Mouse (Mus musculus) testis, adult 2 months (tissue): Measurements from ENCODE around the gene Nfu1. TPM values are rescaled to one million over a fixed set of nuclear protein-coding genes. Genes with fewer than 3 reads are reported as not detected.
"Not testable (repeated sequence)": the region's sequence is repeated elsewhere in the genome, so short reads cannot be mapped to it uniquely, and the experiment has no call there.

Experiments used
- H3K27ac ChIP-seq: fragments of 200-500 bp; 2 replicates; pipeline ENCODE4 v1.5.1; 2012; ENCODE audit warnings: low read depth, low read length; ENCODE audit not compliant: control insufficient read depth, insufficient read depth
- H3K27me3 ChIP-seq: fragments of 200-500 bp; 2 replicates; pipeline ENCODE4 v1.6.1; 2012; ENCODE audit warnings: mild to moderate bottlenecking, low read length, moderate library complexity; ENCODE audit not compliant: control insufficient read depth, insufficient read depth
- H3K36me3 ChIP-seq: fragments of 200-500 bp; 2 replicates; pipeline ENCODE4 v1.6.1; 2012; ENCODE audit warnings: mild to moderate bottlenecking, low read length; ENCODE audit not compliant: control insufficient read depth, insufficient read depth
- H3K4me1 ChIP-seq: fragments of 200-500 bp; 2 replicates; pipeline ENCODE4 v1.6.1; 2012; ENCODE audit warnings: low read length; ENCODE audit not compliant: control insufficient read depth, insufficient read depth
- H3K4me3 ChIP-seq: fragments of 200-500 bp; 2 replicates; pipeline ENCODE4 v1.5.1; 2012; ENCODE audit warnings: low read depth, mild to moderate bottlenecking, low read length, moderate library complexity, mixed read lengths; ENCODE audit not compliant: control insufficient read depth
- CTCF ChIP-seq: fragments of 200-500 bp; IDR thresholded peaks from 2 replicates; pipeline ENCODE4 v1.5.1; 2012; ENCODE audit warnings: low read depth, mild to moderate bottlenecking, inconsistent platforms, low read length, moderate library complexity; ENCODE audit not compliant: control insufficient read depth, insufficient read depth, insufficient replicate concordance
- POLR2A ChIP-seq: fragments of 200-500 bp; IDR thresholded peaks from 2 replicates; pipeline ENCODE4 v1.6.1; 2012; ENCODE audit warnings: low read depth, mild to moderate bottlenecking, inconsistent platforms, low read length, moderate library complexity; ENCODE audit not compliant: control insufficient read depth
- polyA plus RNA-seq: library from polyadenylated mRNA; depleted of rRNA; stranded (reverse); fragments of >200 nt; gene quantifications from 2 replicates; pipeline ENCODE4 v1.2.3, GENCODE M21; 2012

Nfu1 gene
- polyA plus RNA-seq, 1 experiment: 119 TPM

GRCm38 (mm10) chr6:87040971-87041370 lies 31.9 kb downstream of the Nfu1 start:
- TF ChIP-seq POLR2A (no peak), CTCF (no peak)
- Histone ChIP-seq H3K4me3 (peak overlapping the region; percentile 76), H3K27ac (peak overlapping the region; percentile 36), H3K36me3 (no peaks in the 10 kb centered on the region), H3K27me3 (no peaks in the 10 kb centered on the region), H3K4me1 (peaks cover 6% of the 10 kb centered on the region; the same call in 1 of the 2 replicates)

- Histone ChIP-seq H3K36me3 (no peaks in the 10 kb centered on the region), H3K27me3 (no peaks in the 10 kb centered on the region), H3K4me1 (peaks cover 6% of the 10 kb centered on the region; the same call in 1 of the 2 replicates), H3K4me3 (peak overlapping the region; percentile 96), H3K27ac (peak overlapping the region; percentile 36)
- TF ChIP-seq POLR2A (no peak), CTCF (no peak)
Observed at GRCm38 (mm10) chr6:87041431-87041830, 32.4 kb downstream of the Nfu1 start.

GRCm38 (mm10) chr6:87042004-87042336 lies 32.9 kb downstream of the Nfu1 start:
- peaks cover 6% of the 10 kb centered on the region; the same call in 1 of the 2 replicates for H3K4me1 ChIP-seq
- TF ChIP-seq CTCF (no peak), POLR2A (no peak)
- peak overlapping the region; percentile 98 for H3K27ac ChIP-seq
- H3K4me3 ChIP-seq: peak overlapping the region; percentile 96
- no peaks in the 10 kb centered on the region for H3K27me3 ChIP-seq
- no peaks in the 10 kb centered on the region for H3K36me3 ChIP-seq

GRCm38 (mm10) chr6:87042337-87043130 lies 33.5 kb downstream of the Nfu1 start, which contains the start of gene Gfpt1:
TSS of gene Gfpt1 (plus strand) at chr6:87042846.
- Histone ChIP-seq H3K27ac (peak within 1 kb of the TSS; percentile 98), H3K36me3 (no peaks in the 10 kb centered on the region)

GRCm38 (mm10) chr6:87043131-87043516 lies 34.1 kb downstream of the Nfu1 start:
- peaks cover 6% of the 10 kb centered on the region; the same call in 1 of the 2 replicates for H3K4me1 ChIP-seq
- H3K27ac ChIP-seq: peak overlapping the region; percentile 97
- H3K36me3 ChIP-seq: peaks cover under 1% of the 10 kb centered on the region
- H3K4me3 ChIP-seq: peak overlapping the region; percentile 96
- TF ChIP-seq POLR2A (no peak), CTCF (no peak)
- H3K27me3 ChIP-seq: no peaks in the 10 kb centered on the region

More at GRCm38 (mm10) chr6:87042337-87043130, 33.5 kb downstream of the Nfu1 start, which contains the start of gene Gfpt1:
- H3K4me3 ChIP-seq: peak within 1 kb of the TSS; percentile 96
- no peaks in the 10 kb centered on the region for H3K27me3 ChIP-seq
- TF ChIP-seq CTCF (no peak), POLR2A (peak; percentile 83)
- peaks cover 6% of the 10 kb centered on the region; the same call in 1 of the 2 replicates for H3K4me1 ChIP-seq

GRCm38 (mm10) chr6:87044895-87045294 lies 35.9 kb downstream of the Nfu1 start:
- H3K27ac ChIP-seq: no peak overlapping the region
- no peak for TF ChIP-seq POLR2A
- TF ChIP-seq CTCF: no peak
- H3K4me3 ChIP-seq: peak overlapping the region; percentile 63; the same call in 1 of the 2 replicates
- H3K4me1 ChIP-seq: peaks cover 6% of the 10 kb centered on the region; the same call in 1 of the 2 replicates
- H3K27me3 ChIP-seq: no peaks in the 10 kb centered on the region
- peaks cover 2% of the 10 kb centered on the region for H3K36me3 ChIP-seq

GRCm38 (mm10) chr6:87045507-87045906 lies 36.5 kb downstream of the Nfu1 start:
- H3K4me1 ChIP-seq: peaks cover 3% of the 10 kb centered on the region; the same call in 1 of the 2 replicates
- no peak overlapping the region for H3K4me3 ChIP-seq
- no peak overlapping the region for H3K27ac ChIP-seq
- no peaks in the 10 kb centered on the region for H3K27me3 ChIP-seq
- TF ChIP-seq POLR2A: no peak
- no peak for TF ChIP-seq CTCF
- peaks cover 2% of the 10 kb centered on the region for H3K36me3 ChIP-seq

- H3K4me1 ChIP-seq, H3K36me3 ChIP-seq, H3K27me3 ChIP-seq: not testable (repeated sequence)
Observed at GRCm38 (mm10) chr6:87048712-87049111, 39.7 kb downstream of the Nfu1 start.

More at GRCm38 (mm10) chr6:87048712-87049111, 39.7 kb downstream of the Nfu1 start:
- not testable (repeated sequence) for H3K27ac ChIP-seq, H3K4me3 ChIP-seq
